Mouse (Mus musculus) limb, embryonic 14.5 days (tissue): ENCODE results near the gene Mapre1. TPM values are rescaled to one million over a fixed set of nuclear protein-coding genes. Genes with fewer than 3 reads are reported as not detected.
A peak's percentile ranks its signal among the peaks of the same experiment; 100 is the strongest.
"Not testable (repeated sequence)": the region's sequence is repeated elsewhere in the genome, so short reads cannot be mapped to it uniquely, and the experiment has no call there.

ENCODE experiments used
- ATAC-seq: fragments of 200-750 bp; cut with Nextera tagmentation; 2 replicates; pipeline ENCODE4 v1.8.0; 2017; ENCODE audit warnings: low read depth, moderate number of reproducible peaks, moderate TSS enrichment; ENCODE audit not compliant: low FRiP score
- DNase-seq: peaks from one replicate; pipeline ENCODE4 v3.0.0-alpha.2; 2015; ENCODE audit warnings: low spot score
- H3K27ac ChIP-seq: fragments of 300-500 bp; sonication (generic); replicated peaks from 2 replicates; pipeline ENCODE4 v1.5.1; 2014; ENCODE audit warnings: low read depth, mild to moderate bottlenecking, low read length, moderate library complexity, mixed read lengths
- H3K27me3 ChIP-seq: fragments of 300-500 bp; sonication (generic); 2 replicates; pipeline ENCODE4 v1.6.1; 2014; ENCODE audit warnings: low read length, mixed read lengths; ENCODE audit not compliant: control insufficient read depth, insufficient read depth
- H3K36me3 ChIP-seq: fragments of 300-500 bp; sonication (generic); 2 replicates; pipeline ENCODE4 v1.6.1; 2014; ENCODE audit warnings: mild to moderate bottlenecking, low read length, moderate library complexity, mixed read lengths; ENCODE audit not compliant: control insufficient read depth, insufficient read depth
- H3K4me1 ChIP-seq: fragments of 300-500 bp; sonication (generic); 2 replicates; pipeline ENCODE4 v1.6.1; 2014; ENCODE audit warnings: antibody characterized with exemption, low read length, mixed read lengths; ENCODE audit not compliant: control insufficient read depth, insufficient read depth
- H3K4me2 ChIP-seq: fragments of 300-500 bp; sonication (generic); replicated peaks from 2 replicates; pipeline ENCODE4 v1.6.1; 2014; ENCODE audit warnings: low read depth, mild to moderate bottlenecking, low read length, moderate library complexity; ENCODE audit not compliant: severe bottlenecking
- H3K4me3 ChIP-seq: fragments of 300-500 bp; sonication (generic); replicated peaks from 2 replicates; pipeline ENCODE4 v1.5.1; 2014; ENCODE audit warnings: low read length
- H3K9ac ChIP-seq: fragments of 300-500 bp; sonication (generic); 2 replicates; pipeline ENCODE4 v1.6.1; 2014; ENCODE audit warnings: mild to moderate bottlenecking, low read depth, low read length, moderate library complexity; ENCODE audit not compliant: severe bottlenecking
- H3K9me3 ChIP-seq: fragments of 300-500 bp; sonication (generic); 2 replicates; pipeline ENCODE4 v1.6.1; 2016; ENCODE audit warnings: low read length; ENCODE audit not compliant: control insufficient read depth
- POLR2A ChIP-seq: fragments of 200-500 bp; IDR thresholded peaks from 2 replicates; pipeline ENCODE4 v1.8.0; 2012; ENCODE audit warnings: inconsistent platforms, mild to moderate bottlenecking, moderate library complexity, borderline replicate concordance; ENCODE audit not compliant: insufficient read depth, insufficient read length; ENCODE audit errors: extremely low read depth
- WGBS: fragments of 180-500 bp; shearing (Covaris S2); extraction: QIAGEN DNeasy Blood & Tissue Kit; methylation state at CpG from one replicate; pipeline ENCODE4 v1.1.7; 2014; 5-methylcytosine and 5-hydroxymethylcytosine counted together
- polyA plus RNA-seq, 2 experiments: library from polyadenylated mRNA; depleted of rRNA in 1 of 2; stranded (reverse) in 1 of 2; unstranded in 1 of 2; fragments of >200 nt; fragmentation: Nextera tagmentation in 1 of 2; extraction: Ambion mirVana in 1 of 2; gene quantifications; 2 replicates each; pipeline versions ENCODE4 v1.2.1 to v1.2.3; 2012 to 2014

Mapre1 gene
- polyA plus RNA-seq (2012; rRNA removed) = 30.2 and 36.1 TPM in 2 replicates
- polyA plus RNA-seq (2014; fragmentation: Nextera tagmentation; extraction: Ambion mirVana) = 194 and 203 TPM in 2 replicates

- peak; percentile 45; the same call in 1 of the 2 replicates for TF ChIP-seq POLR2A
- 13% methylated on average over 47 of the region's 58 CpGs for WGBS
- peak; percentile 98 for ATAC-seq
- peak within 1 kb of the TSS; percentile 82 for H3K4me2 ChIP-seq
- no peaks in the 10 kb centered on the region for H3K27me3 ChIP-seq
- H3K4me1 ChIP-seq = peaks cover 22% of the 10 kb centered on the region
- DNase-seq = peak; percentile 99
- peak within 1 kb of the TSS; percentile 87 for H3K4me3 ChIP-seq
- no peaks in the 10 kb centered on the region for H3K9me3 ChIP-seq
- peak within 1 kb of the TSS; percentile 93 for H3K27ac ChIP-seq
- peaks cover 4% of the 10 kb centered on the region; the same call in 1 of the 2 replicates for H3K36me3 ChIP-seq
- peak within 1 kb of the TSS; percentile 91 for H3K9ac ChIP-seq
Measured at GRCm38 (mm10) chr2:153740500-153741436, at the start of gene Mapre1. TSS of gene Mapre1 (plus strand) at chr2:153741274.

DNA sequence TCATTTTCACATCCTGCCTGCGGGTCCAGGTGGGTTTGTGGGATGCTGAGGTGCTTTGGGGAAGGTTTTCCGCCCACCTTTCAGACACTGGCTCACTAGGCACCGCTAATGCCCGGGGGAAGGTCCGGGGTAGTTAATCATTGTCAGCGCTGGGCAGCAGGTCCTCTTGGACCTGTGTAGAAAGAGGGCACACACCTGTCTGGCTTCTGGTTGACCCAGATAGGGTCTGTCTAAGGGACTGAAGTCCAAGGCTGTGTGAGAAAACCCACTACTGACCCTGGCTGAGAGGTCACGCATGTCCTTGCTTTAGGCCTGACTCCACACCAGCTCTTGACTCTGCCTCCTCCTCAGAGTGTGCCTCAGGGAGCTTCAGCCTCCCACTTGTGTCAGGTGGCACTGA is 47.7 kb upstream of the Mapre1 start:
- DNase-seq, H3K4me1 ChIP-seq, H3K9ac ChIP-seq, ATAC-seq, H3K27me3 ChIP-seq, H3K36me3 ChIP-seq, H3K4me2 ChIP-seq, H3K9me3 ChIP-seq, H3K27ac ChIP-seq, H3K4me3 ChIP-seq: not testable (repeated sequence)
- WGBS = 78% methylated on average over 5 of the region's 7 CpGs

DNA sequence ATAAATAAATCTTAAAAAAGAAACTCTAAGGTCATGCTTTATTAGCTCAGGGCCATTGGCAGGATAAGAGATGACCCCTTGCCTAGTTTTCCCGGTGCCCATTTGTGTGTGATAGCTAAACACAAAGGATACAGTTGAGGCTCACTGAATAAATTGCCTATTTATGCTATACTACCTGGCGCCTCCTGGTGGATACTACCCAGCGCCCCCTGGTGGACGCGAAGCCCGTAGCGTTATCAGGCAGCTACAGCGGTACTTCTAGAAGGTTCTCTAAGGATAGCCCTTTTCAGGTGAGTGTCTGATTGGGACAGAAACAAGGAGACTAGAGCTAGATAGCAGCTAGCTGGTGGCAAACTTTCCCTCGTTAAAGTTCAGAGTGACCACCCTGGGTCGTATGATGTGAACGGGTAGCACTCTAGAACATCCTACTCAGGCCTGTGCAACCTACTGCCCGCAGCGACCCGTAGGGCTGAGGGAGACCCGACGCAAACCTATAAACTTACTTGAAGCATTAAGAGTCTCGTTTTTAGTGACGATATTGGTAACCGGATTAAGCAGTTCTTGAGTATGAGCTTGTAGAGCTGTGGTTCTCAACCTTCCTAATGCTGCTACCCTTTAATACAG is 46.5 kb upstream of the Mapre1 start:
- DNase-seq (peak; percentile 4), ATAC-seq (no peak)
- Histone ChIP-seq H3K27me3 (no peaks in the 10 kb centered on the region), H3K4me3 (no peak overlapping the region), H3K9me3 (no peaks in the 10 kb centered on the region), H3K9ac (no peak overlapping the region), H3K4me1 (no peaks in the 10 kb centered on the region), H3K36me3 (no peaks in the 10 kb centered on the region), H3K4me2 (no peak overlapping the region), H3K27ac (no peak overlapping the region)
- TF ChIP-seq POLR2A = no peak
- 66% methylated on average over 19 of the region's 19 CpGs for WGBS

GRCm38 (mm10) chr2:153696352-153696751 is 44.7 kb upstream of the Mapre1 start, which contains the start of gene Dnmt3c:
TSS of gene Dnmt3c (plus strand) at chr2:153696652.
- Histone ChIP-seq H3K4me1 (no peaks in the 10 kb centered on the region), H3K36me3 (no peaks in the 10 kb centered on the region), H3K27ac (no peak within 1 kb of the TSS), H3K9ac (no peak within 1 kb of the TSS), H3K4me3 (no peak within 1 kb of the TSS), H3K4me2 (no peak within 1 kb of the TSS), H3K27me3 (no peaks in the 10 kb centered on the region), H3K9me3 (no peaks in the 10 kb centered on the region)
- no peak for TF ChIP-seq POLR2A
- no peak for ATAC-seq
- no peak for DNase-seq

GRCm38 (mm10) chr2:153703389-153703788 is 37.7 kb upstream of the Mapre1 start:
- Histone ChIP-seq H3K9ac (no peak overlapping the region), H3K27me3 (no peaks in the 10 kb centered on the region), H3K36me3 (no peaks in the 10 kb centered on the region), H3K27ac (no peak overlapping the region), H3K4me1 (no peaks in the 10 kb centered on the region), H3K4me2 (no peak overlapping the region), H3K9me3 (no peaks in the 10 kb centered on the region), H3K4me3 (no peak overlapping the region)
- DNase-seq (no peak), ATAC-seq (no peak)
- TF ChIP-seq POLR2A = no peak
- 23% methylated on average over 6 of the region's 6 CpGs for WGBS
